Mouse (Mus musculus): ENCODE data around the gene Arhgap25.
A peak's percentile ranks its signal among the peaks of the same experiment; 100 is the strongest.
"Not testable (repeated sequence)": the region's sequence is repeated elsewhere in the genome, so short reads cannot be mapped to it uniquely, and the experiment has no call there.

Gene Arhgap25

GRCm38 (mm10) chr6:87503976-87504375 lies 29.1 kb downstream of the Arhgap25 start:
- DNase-seq (ENCODE audit: low read depth), result peak; percentile 82

GRCm38 (mm10) chr6:87503536-87503935 lies 29.5 kb downstream of the Arhgap25 start:
- peak; percentile 75 for DNase-seq (ENCODE audit: low read depth)

- DNase-seq (ENCODE audit: low read depth), result peak; percentile 91
Measured at GRCm38 (mm10) chr6:87502831-87503286, 30.2 kb downstream of the Arhgap25 start.

GRCm38 (mm10) chr6:87502411-87502810 lies 30.6 kb downstream of the Arhgap25 start:
- no peak for DNase-seq (ENCODE audit: low read depth)

GRCm38 (mm10) chr6:87500696-87501095 lies 32.4 kb downstream of the Arhgap25 start:
- DNase-seq (ENCODE audit: low read depth), result no peak

- no peak for DNase-seq (ENCODE audit: low read depth)
Measured at GRCm38 (mm10) chr6:87499791-87500190, 33.3 kb downstream of the Arhgap25 start.

GRCm38 (mm10) chr6:87496143-87496542 lies 36.9 kb downstream of the Arhgap25 start:
- no peak for DNase-seq (ENCODE audit: low read depth)

- no peak for DNase-seq (ENCODE audit: low read depth)
Measured at GRCm38 (mm10) chr6:87494339-87494738, 38.7 kb downstream of the Arhgap25 start.

GRCm38 (mm10) chr6:87487657-87488426 lies 45.2 kb downstream of the Arhgap25 start:
- DNase-seq (ENCODE audit: low read depth), result peak; percentile 55

GRCm38 (mm10) chr6:87484806-87485205 lies 48.3 kb downstream of the Arhgap25 start:
- DNase-seq (ENCODE audit: low read depth), result no peak

GRCm38 (mm10) chr6:87483900-87484289 lies 49.2 kb downstream of the Arhgap25 start:
- no peak for DNase-seq (ENCODE audit: low read depth)

- no peak for DNase-seq (ENCODE audit: low read depth)
Measured at GRCm38 (mm10) chr6:87483224-87483899, 49.7 kb downstream of the Arhgap25 start.

GRCm38 (mm10) chr6:87479291-87479999 lies 53.6 kb downstream of the Arhgap25 start:
- no peak for DNase-seq (ENCODE audit: low read depth)

GRCm38 (mm10) chr6:87478847-87479246 lies 54.2 kb downstream of the Arhgap25 start:
- DNase-seq (ENCODE audit: low read depth), result no peak

- no peak for DNase-seq (ENCODE audit: low read depth)
Measured at GRCm38 (mm10) chr6:87475223-87475622, 57.8 kb downstream of the Arhgap25 start.

GRCm38 (mm10) chr6:87470098-87470497 lies 63.0 kb downstream of the Arhgap25 start:
- not testable (repeated sequence) for DNase-seq (ENCODE audit: low read depth)

GRCm38 (mm10) chr6:87468372-87468771 lies 64.7 kb downstream of the Arhgap25 start:
- DNase-seq (ENCODE audit: low read depth), result no peak

- no peak for DNase-seq (ENCODE audit: low read depth)
Measured at GRCm38 (mm10) chr6:87467373-87467772, 65.7 kb downstream of the Arhgap25 start.

GRCm38 (mm10) chr6:87466221-87466620 lies 66.8 kb downstream of the Arhgap25 start:
- DNase-seq (ENCODE audit: low read depth), result peak; percentile 83

GRCm38 (mm10) chr6:87455507-87455906 lies 77.6 kb downstream of the Arhgap25 start:
- DNase-seq (ENCODE audit: low read depth), result no peak

GRCm38 (mm10) chr6:87451771-87452170 lies 81.3 kb downstream of the Arhgap25 start:
- DNase-seq (ENCODE audit: low read depth), result no peak

- peak; percentile 59 for DNase-seq (ENCODE audit: low read depth)
Measured at GRCm38 (mm10) chr6:87451016-87451415, 82.0 kb downstream of the Arhgap25 start.

- no peak for DNase-seq (ENCODE audit: low read depth)
Measured at GRCm38 (mm10) chr6:87449534-87449933, 83.5 kb downstream of the Arhgap25 start.
